Mouse (Mus musculus) sigmoid colon, adult 10 weeks (tissue): ENCODE results near the gene Mrps18c. TPM values are rescaled to one million over a fixed set of nuclear protein-coding genes. Genes with fewer than 3 reads are reported as not detected.

Experiments used
- polyA plus RNA-seq: library from polyadenylated mRNA; stranded (reverse); fragments of 350-450 nt; fragmentation: Illumina TruSeq; extraction: RNeasy Lipid Tissue Mini Kit (QIAGEN cat#74804); gene quantifications from one replicate; pipeline ENCODE4 v1.2.3, GENCODE M21; 2014; ENCODE audit warnings: low read depth, low replicate concordance

Mrps18c gene
- polyA plus RNA-seq, result 197 TPM

GRCm38 (mm10) chr5:100798165-100798860 is at the start of gene Mrps18c, which contains the start of gene Helq:
Gene Mrps18c (plus strand): TSS chr5:100798627.
Gene Helq (minus strand): TSS chr5:100798598.

GRCm38 (mm10) chr5:100820483-100821184 is 22.2 kb downstream of the Mrps18c start, which contains the start of gene Abraxas1:
Gene Abraxas1 (minus strand): TSS chr5:100820965.

GRCm38 (mm10) chr5:100845485-100845847 is 47.0 kb downstream of the Mrps18c start, which contains the start of gene Gpat3:
Gene Gpat3 (plus strand): TSS chr5:100845713.

Other genes with a start within 250 kb of the Mrps18c start
- gene Plac8, start 226.4 kb upstream of the Mrps18c start, polyA plus RNA-seq, result 604 TPM
- gene Coq2, start 123.5 kb upstream of the Mrps18c start, polyA plus RNA-seq, result 18.2 TPM
- gene Hpse, start 78.9 kb upstream of the Mrps18c start, polyA plus RNA-seq, result 22.9 TPM
- 12.1 TPM for gene Helq, start within 50 bp of the Mrps18c start, polyA plus RNA-seq
- 43.2 TPM for gene Abraxas1, start 22.3 kb downstream of the Mrps18c start, polyA plus RNA-seq
- gene Gpat3, start 47.1 kb downstream of the Mrps18c start, polyA plus RNA-seq, result 11.1 TPM